Mouse (Mus musculus): Measurements from ENCODE around the gene Psmb3.

DNA sequence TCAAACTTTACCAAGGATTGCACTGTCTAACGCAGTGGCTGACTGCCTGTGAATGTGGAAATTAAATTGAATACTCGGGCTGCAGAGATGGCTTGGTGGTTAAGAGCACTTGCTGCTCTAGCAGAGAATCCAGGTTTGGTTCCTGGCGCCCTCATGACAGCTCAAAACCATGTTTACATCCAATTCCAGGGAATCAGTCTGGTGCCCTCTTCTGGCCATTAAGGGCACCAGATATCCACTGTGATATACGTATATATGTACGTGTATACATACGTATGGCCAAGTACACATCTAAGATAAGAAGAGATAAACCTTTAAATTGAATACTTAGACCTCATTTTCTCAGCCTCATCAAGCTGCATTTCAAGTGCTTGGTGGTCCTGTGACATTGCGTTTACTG is 37.0 kb upstream of the Psmb3 start:
- TF ChIP-seq EP300 (IDR thresholded peaks at IDR 0.05; ENCODE audit: low read length) (no peak), POLR2A (IDR thresholded peaks at IDR 0.05; ENCODE audit: low read depth, low read length) (no peak), UBTF (IDR thresholded peaks at IDR 0.05; ENCODE audit: low read depth, low read length) (no peak)

Measured in CH12.LX (cell line).